Mouse (Mus musculus) megakaryocyte, embryonic 14.5 days (primary cell): ENCODE results near the gene Tecta. TPM values are rescaled to one million over a fixed set of nuclear protein-coding genes. Genes with fewer than 3 reads are reported as not detected.

Experiments used
- H3K27me3 ChIP-seq: replicated peaks from 2 replicates; pipeline ENCODE3; 2012; ENCODE audit warnings: inconsistent platforms
- H3K36me3 ChIP-seq: replicated peaks from 2 replicates; pipeline ENCODE3; 2012; ENCODE audit warnings: low read length, inconsistent platforms, mixed read lengths
- H3K4me1 ChIP-seq: 2 replicates; pipeline ENCODE4 v1.6.1; 2012; ENCODE audit warnings: inconsistent platforms
- H3K4me3 ChIP-seq: replicated peaks from 2 replicates; pipeline ENCODE3; 2012; ENCODE audit warnings: moderate library complexity, mild to moderate bottlenecking, inconsistent platforms
- H3K9me3 ChIP-seq: 2 replicates; pipeline ENCODE4 v1.6.1; 2012; ENCODE audit warnings: inconsistent platforms
- FLI1 ChIP-seq: IDR thresholded peaks from 2 replicates; pipeline ENCODE4 v1.6.1; 2012; ENCODE audit warnings: low read length, inconsistent platforms, mixed read lengths
- GATA1 ChIP-seq: IDR thresholded peaks from 3 replicates; pipeline ENCODE4 v1.6.1; 2012; ENCODE audit warnings: mixed read lengths, low read length, inconsistent platforms, borderline replicate concordance
- polyA plus RNA-seq: library from polyadenylated mRNA; stranded (reverse); fragments of >175 nt; gene quantifications from 2 replicates; pipeline ENCODE4 v1.2.3, GENCODE M21; 2012; ENCODE audit warnings: low replicate concordance; ENCODE audit not compliant: insufficient read depth

The Tecta gene
- polyA plus RNA-seq: not detected in 2 replicates

DNA sequence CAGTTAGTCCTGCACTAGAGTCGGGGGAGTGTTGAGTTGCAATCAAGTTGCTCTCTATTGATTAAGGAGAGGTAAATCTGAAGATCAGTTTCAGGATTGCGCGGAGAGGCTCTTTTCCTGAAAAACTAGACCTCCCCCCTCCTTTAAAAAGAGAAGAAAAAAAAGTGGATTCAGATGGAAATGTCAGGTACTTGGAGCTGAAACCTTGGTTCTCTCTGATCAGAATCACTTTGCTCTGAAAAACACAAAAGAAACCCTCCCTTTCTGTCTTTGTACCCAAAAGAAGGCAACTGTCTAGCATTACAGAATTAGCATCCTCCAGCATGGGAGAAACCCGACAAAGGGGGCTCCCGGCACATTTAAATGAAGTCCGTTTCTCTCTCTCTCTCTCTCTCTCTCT lies at the start of gene Tecta:
Gene Tecta (minus strand): TSS at position 101 of the 400 bp plus-strand sequence.
- no peaks in the 10 kb centered on the region for H3K9me3 ChIP-seq
- no peak within 1 kb of the TSS for H3K4me3 ChIP-seq
- no peaks in the 10 kb centered on the region for H3K4me1 ChIP-seq
- TF ChIP-seq FLI1 (no peak), GATA1 (no peak)
- H3K27me3 ChIP-seq: peaks cover 20% of the 10 kb centered on the region
- H3K36me3 ChIP-seq: no peaks in the 10 kb centered on the region

DNA sequence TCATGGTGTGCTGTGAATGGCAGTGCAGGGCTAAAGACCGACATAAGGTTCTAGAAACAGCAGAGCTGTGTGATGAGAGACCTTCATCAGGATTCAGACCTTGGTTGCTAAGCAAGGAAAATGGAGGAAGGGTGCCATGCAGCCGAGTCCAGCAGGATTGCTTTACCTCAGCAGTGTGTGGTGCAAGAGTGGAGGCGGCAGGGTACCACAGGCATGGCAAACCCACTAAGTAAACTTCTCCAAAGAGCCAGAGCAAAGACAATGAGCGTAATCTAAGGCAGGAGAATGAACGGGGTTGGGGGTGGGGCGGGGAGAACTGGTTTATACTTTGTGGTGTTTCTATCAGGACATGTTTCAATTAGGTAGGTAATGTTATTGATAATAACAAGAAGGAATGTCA lies 49.3 kb upstream of the Tecta start:
- TF ChIP-seq FLI1 (no peak), GATA1 (no peak)
- Histone ChIP-seq H3K4me1 (peaks cover 16% of the 10 kb centered on the region), H3K4me3 (peak overlapping the region; percentile 47), H3K9me3 (no peaks in the 10 kb centered on the region), H3K27me3 (no peaks in the 10 kb centered on the region), H3K36me3 (peaks cover 86% of the 10 kb centered on the region)

- Histone ChIP-seq H3K4me1 (peaks cover 7% of the 10 kb centered on the region; the same call in 1 of the 2 replicates), H3K36me3 (peaks cover 95% of the 10 kb centered on the region), H3K9me3 (peaks cover 5% of the 10 kb centered on the region; the same call in 1 of the 2 replicates), H3K27me3 (no peaks in the 10 kb centered on the region), H3K4me3 (no peak overlapping the region)
- TF ChIP-seq GATA1: no peak
- no peak for TF ChIP-seq FLI1
These were observed 42.4 kb upstream of the Tecta start for GRCm38 (mm10) chr9:42442100-42442499.

- Histone ChIP-seq H3K4me1 (peaks cover 7% of the 10 kb centered on the region; the same call in 1 of the 2 replicates), H3K9me3 (peaks cover 5% of the 10 kb centered on the region; the same call in 1 of the 2 replicates), H3K36me3 (peaks cover 98% of the 10 kb centered on the region), H3K27me3 (no peaks in the 10 kb centered on the region), H3K4me3 (no peak overlapping the region)
- no peak for TF ChIP-seq GATA1
- no peak for TF ChIP-seq FLI1
These were observed 41.5 kb upstream of the Tecta start for GRCm38 (mm10) chr9:42441234-42441633.

GRCm38 (mm10) chr9:42439446-42439845 lies 39.7 kb upstream of the Tecta start:
- TF ChIP-seq FLI1 (no peak), GATA1 (no peak)
- Histone ChIP-seq H3K9me3 (peaks cover 5% of the 10 kb centered on the region; the same call in 1 of the 2 replicates), H3K4me1 (peaks cover 7% of the 10 kb centered on the region; the same call in 1 of the 2 replicates), H3K36me3 (peaks cover 99% of the 10 kb centered on the region), H3K27me3 (no peaks in the 10 kb centered on the region), H3K4me3 (no peak overlapping the region)

DNA sequence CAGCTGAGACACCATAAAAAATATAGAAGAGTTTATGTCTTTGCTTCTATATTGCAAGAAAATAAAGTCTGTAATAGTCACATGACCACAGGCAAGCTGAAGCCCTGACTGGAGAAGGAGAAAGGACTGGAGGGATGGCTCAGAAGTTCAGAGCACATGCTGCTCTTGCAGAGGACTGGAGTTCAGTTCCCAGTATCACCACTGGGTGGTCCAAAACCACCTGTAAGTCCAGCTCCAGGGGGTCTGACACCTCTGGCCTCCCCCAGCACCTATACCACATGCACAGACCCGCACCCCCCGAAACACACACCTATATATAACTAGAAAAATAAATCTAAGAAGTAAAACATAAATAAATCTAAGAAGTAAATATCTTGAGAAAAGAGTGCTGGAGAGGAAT lies 32.4 kb upstream of the Tecta start:
- Histone ChIP-seq H3K9me3 (no peaks in the 10 kb centered on the region), H3K27me3 (no peaks in the 10 kb centered on the region), H3K36me3 (peaks cover 95% of the 10 kb centered on the region), H3K4me1 (peaks cover 19% of the 10 kb centered on the region), H3K4me3 (no peak overlapping the region)
- TF ChIP-seq FLI1: no peak
- TF ChIP-seq GATA1: no peak

GRCm38 (mm10) chr9:42431606-42432005 lies 31.9 kb upstream of the Tecta start:
- TF ChIP-seq FLI1: no peak
- TF ChIP-seq GATA1: no peak
- Histone ChIP-seq H3K9me3 (no peaks in the 10 kb centered on the region), H3K36me3 (peaks cover 95% of the 10 kb centered on the region), H3K4me1 (peaks cover 22% of the 10 kb centered on the region), H3K27me3 (no peaks in the 10 kb centered on the region), H3K4me3 (no peak overlapping the region)

DNA sequence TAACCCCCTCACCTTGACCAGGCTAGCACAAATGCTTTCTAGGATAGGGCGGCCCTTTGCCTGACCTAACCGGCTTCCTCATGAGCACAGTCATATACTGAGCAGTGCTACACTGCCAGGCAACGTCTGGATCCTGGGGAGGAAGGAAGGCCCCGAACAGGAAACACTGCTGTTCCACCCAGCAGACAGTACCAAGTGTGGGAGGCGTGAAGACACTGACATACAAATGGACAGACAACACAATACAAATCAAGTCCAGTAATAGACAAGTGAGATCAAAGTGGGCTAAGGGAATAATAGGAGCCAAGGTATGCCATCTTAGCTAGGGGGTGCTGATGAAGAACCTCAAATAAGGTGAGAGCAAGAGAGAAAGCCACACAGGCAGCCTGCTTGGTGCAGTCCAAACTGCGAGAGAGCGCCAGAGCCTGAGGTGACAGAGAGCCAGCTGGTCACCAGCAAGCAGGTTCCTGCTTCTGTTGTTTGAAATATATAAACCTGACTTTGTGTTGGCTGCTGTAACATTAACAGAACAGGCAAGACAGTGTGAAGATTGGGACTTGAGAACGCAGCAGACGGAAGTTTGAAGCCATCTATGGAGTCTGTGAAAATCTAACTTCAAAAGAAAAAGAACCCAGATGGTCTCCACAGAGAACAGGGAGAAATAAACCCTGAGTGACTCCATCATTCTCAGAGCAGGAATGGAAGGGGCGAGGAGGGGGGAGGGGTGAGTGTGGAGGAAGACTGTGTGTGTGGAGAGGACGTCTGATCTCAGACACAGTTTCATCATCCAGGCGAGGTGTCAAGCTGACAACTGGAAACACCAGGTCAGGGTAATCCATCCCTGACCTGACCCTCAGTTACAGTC lies 28.6 kb upstream of the Tecta start:
- H3K36me3 ChIP-seq: peaks cover 85% of the 10 kb centered on the region
- no peaks in the 10 kb centered on the region for H3K27me3 ChIP-seq
- TF ChIP-seq GATA1 (no peak), FLI1 (no peak)
- peak overlapping the region; percentile 33 for H3K4me3 ChIP-seq
- H3K9me3 ChIP-seq: no peaks in the 10 kb centered on the region
- peaks cover 22% of the 10 kb centered on the region for H3K4me1 ChIP-seq

- Histone ChIP-seq H3K9me3 (no peaks in the 10 kb centered on the region), H3K4me3 (no peak overlapping the region), H3K27me3 (no peaks in the 10 kb centered on the region), H3K36me3 (peaks cover 87% of the 10 kb centered on the region), H3K4me1 (peaks cover 22% of the 10 kb centered on the region)
- TF ChIP-seq FLI1: no peak
- no peak for TF ChIP-seq GATA1
These were observed 27.1 kb upstream of the Tecta start for GRCm38 (mm10) chr9:42426661-42427358.

GRCm38 (mm10) chr9:42423649-42424048 lies 23.9 kb upstream of the Tecta start:
- no peak for TF ChIP-seq GATA1
- H3K4me1 ChIP-seq: peaks cover 18% of the 10 kb centered on the region
- no peak overlapping the region for H3K4me3 ChIP-seq
- peaks cover 71% of the 10 kb centered on the region for H3K36me3 ChIP-seq
- no peaks in the 10 kb centered on the region for H3K9me3 ChIP-seq
- H3K27me3 ChIP-seq: no peaks in the 10 kb centered on the region
